Mouse (Mus musculus): ENCODE measurements around the gene Synj1.

GRCm38 (mm10) chr16:91057741-91058140 is 46.6 kb upstream of the Synj1 start:
- no peak for TF ChIP-seq CEBPB (IDR thresholded peaks at IDR 0.05; ENCODE audit: low read depth)
- no peak for TF ChIP-seq MYOD1 (IDR thresholded peaks at IDR 0.05; ENCODE audit: control insufficient read depth, insufficient read length, low read depth)
- TF ChIP-seq MAX (IDR thresholded peaks at IDR 0.05): no peak
